Mouse (Mus musculus) embryonic facial prominence, embryonic 11.5 days (tissue): ENCODE results near the gene Snrpg. TPM values are rescaled to one million over a fixed set of nuclear protein-coding genes. Genes with fewer than 3 reads are reported as not detected.
"Not testable (repeated sequence)": the region's sequence is repeated elsewhere in the genome, so short reads cannot be mapped to it uniquely, and the experiment has no call there.

Experiments
- ATAC-seq: fragments of 200-750 bp; cut with Nextera tagmentation; replicated peaks from 2 replicates; pipeline ENCODE4 v1.8.0; 2017; ENCODE audit warnings: low read depth; ENCODE audit not compliant: insufficient number of reproducible peaks, low FRiP score, low TSS enrichment
- DNase-seq: peaks from one replicate; pipeline ENCODE4 v3.0.0-alpha.2; 2015; ENCODE audit warnings: low spot score
- H3K27ac ChIP-seq: fragments of 300-500 bp; sonication (generic); replicated peaks from 2 replicates; pipeline ENCODE4 v1.5.1; 2014; ENCODE audit warnings: mild to moderate bottlenecking, low read depth, low read length, control low read depth
- H3K27me3 ChIP-seq: fragments of 300-500 bp; sonication (generic); 2 replicates; pipeline ENCODE4 v1.6.1; 2014; ENCODE audit warnings: mild to moderate bottlenecking, low read length, moderate library complexity, mixed read lengths; ENCODE audit not compliant: control insufficient read depth, insufficient read depth
- H3K36me3 ChIP-seq: fragments of 300-500 bp; sonication (generic); replicated peaks from 2 replicates; pipeline ENCODE4 v1.6.1; 2014; ENCODE audit warnings: low read depth, mild to moderate bottlenecking, low read length, moderate library complexity, mixed read lengths; ENCODE audit not compliant: control insufficient read depth, insufficient read depth
- H3K4me1 ChIP-seq: fragments of 300-500 bp; sonication (generic); 2 replicates; pipeline ENCODE4 v1.6.1; 2014; ENCODE audit warnings: low read length, mixed read lengths; ENCODE audit not compliant: control insufficient read depth, insufficient read depth
- H3K4me2 ChIP-seq: fragments of 300-500 bp; sonication (generic); 2 replicates; pipeline ENCODE4 v1.6.1; 2014; ENCODE audit warnings: low read depth, mild to moderate bottlenecking, control low read depth, low read length, moderate library complexity
- H3K4me3 ChIP-seq: fragments of 300-500 bp; sonication (generic); 2 replicates; pipeline ENCODE4 v1.5.1; 2014; ENCODE audit warnings: low read depth, low read length, control low read depth
- H3K9ac ChIP-seq: fragments of 300-500 bp; sonication (generic); replicated peaks from 2 replicates; pipeline ENCODE4 v1.6.1; 2014; ENCODE audit warnings: mild to moderate bottlenecking, control low read depth, low read length
- H3K9me3 ChIP-seq: fragments of 300-500 bp; sonication (generic); replicated peaks from 2 replicates; pipeline ENCODE4 v1.6.1; 2016; ENCODE audit warnings: mild to moderate bottlenecking, low read length, inconsistent platforms, mixed read lengths; ENCODE audit not compliant: control insufficient read depth
- WGBS: fragments of 180-500 bp; shearing (Covaris S2); extraction: QIAGEN DNeasy Blood & Tissue Kit; methylation state at CpG from one replicate; pipeline ENCODE4 v1.1.7; 2014; 5-methylcytosine and 5-hydroxymethylcytosine counted together
- polyA plus RNA-seq: library from polyadenylated mRNA; unstranded; fragments of >200 nt; fragmentation: Nextera tagmentation; extraction: Ambion mirVana; gene quantifications from 2 replicates; pipeline ENCODE4 v1.2.1, GENCODE M21; 2014

The Snrpg gene
- polyA plus RNA-seq, 1 experiment from 2014 or later = 760 TPM

- Histone ChIP-seq H3K4me2 (no peak overlapping the region), H3K9ac (no peak overlapping the region), H3K27me3 (no peaks in the 10 kb centered on the region), H3K27ac (no peak overlapping the region), H3K4me3 (no peak overlapping the region), H3K36me3 (no peaks in the 10 kb centered on the region), H3K9me3 (no peaks in the 10 kb centered on the region), H3K4me1 (no peaks in the 10 kb centered on the region)
- DNase-seq = no peak
- ATAC-seq = no peak
- 67% methylated on average over 11 of the region's 11 CpGs for WGBS
Observed at GRCm38 (mm10) chr6:86335121-86335849, 35.8 kb upstream of the Snrpg start.

- H3K4me1 ChIP-seq = no peaks in the 10 kb centered on the region
- H3K4me2 ChIP-seq = no peak overlapping the region
- no peaks in the 10 kb centered on the region for H3K27me3 ChIP-seq
- H3K4me3 ChIP-seq = no peak overlapping the region
- no peak for DNase-seq
- 59% methylated on average over 5 of the region's 5 CpGs for WGBS
- H3K36me3 ChIP-seq = no peaks in the 10 kb centered on the region
- H3K27ac ChIP-seq = no peak overlapping the region
- H3K9ac ChIP-seq = no peak overlapping the region
- no peaks in the 10 kb centered on the region for H3K9me3 ChIP-seq
- ATAC-seq = no peak
Observed at GRCm38 (mm10) chr6:86335860-86336259, 35.2 kb upstream of the Snrpg start.

GRCm38 (mm10) chr6:86336340-86336739 is 34.8 kb upstream of the Snrpg start:
- not testable (repeated sequence) for H3K4me1 ChIP-seq, ATAC-seq, H3K27me3 ChIP-seq, H3K4me2 ChIP-seq, H3K9me3 ChIP-seq, H3K36me3 ChIP-seq, H3K27ac ChIP-seq, DNase-seq, H3K9ac ChIP-seq, H3K4me3 ChIP-seq
- 87% methylated on average over 4 of the region's 4 CpGs for WGBS

GRCm38 (mm10) chr6:86343656-86344055 is 27.4 kb upstream of the Snrpg start:
- Histone ChIP-seq H3K4me2 (no peak overlapping the region), H3K27me3 (no peaks in the 10 kb centered on the region), H3K4me3 (no peak overlapping the region), H3K9ac (no peak overlapping the region), H3K9me3 (no peaks in the 10 kb centered on the region), H3K36me3 (no peaks in the 10 kb centered on the region), H3K27ac (no peak overlapping the region), H3K4me1 (no peaks in the 10 kb centered on the region)
- ATAC-seq (no peak), DNase-seq (no peak)
- WGBS = 23% methylated on average over 7 of the region's 7 CpGs

DNA sequence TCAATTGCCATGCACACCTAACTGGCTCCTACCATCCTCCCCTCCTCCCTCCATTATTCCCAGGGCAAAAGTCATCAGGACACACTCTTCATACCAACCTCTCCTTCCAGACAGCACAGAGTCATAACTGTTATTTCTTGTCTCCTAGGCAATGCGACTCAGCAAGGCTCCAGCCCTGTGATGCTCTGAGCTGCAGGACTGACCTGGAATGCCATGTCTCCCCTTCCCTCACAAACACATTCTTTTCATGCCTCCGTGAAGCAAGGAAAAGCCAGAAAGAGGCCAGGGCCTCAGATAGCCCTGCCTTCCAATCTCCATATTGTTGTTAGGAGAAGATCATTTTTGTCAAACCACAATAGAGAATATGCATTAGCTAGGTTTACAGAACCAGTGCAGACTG is 25.0 kb upstream of the Snrpg start:
- no peaks in the 10 kb centered on the region for H3K9me3 ChIP-seq
- no peaks in the 10 kb centered on the region for H3K4me1 ChIP-seq
- H3K4me2 ChIP-seq = no peak overlapping the region
- no peaks in the 10 kb centered on the region for H3K36me3 ChIP-seq
- DNase-seq (no peak), ATAC-seq (no peak)
- 67% methylated on average over 2 of the region's 2 CpGs for WGBS
- H3K9ac ChIP-seq = no peak overlapping the region
- no peak overlapping the region for H3K27ac ChIP-seq
- no peaks in the 10 kb centered on the region for H3K27me3 ChIP-seq
- H3K4me3 ChIP-seq = no peak overlapping the region

DNA sequence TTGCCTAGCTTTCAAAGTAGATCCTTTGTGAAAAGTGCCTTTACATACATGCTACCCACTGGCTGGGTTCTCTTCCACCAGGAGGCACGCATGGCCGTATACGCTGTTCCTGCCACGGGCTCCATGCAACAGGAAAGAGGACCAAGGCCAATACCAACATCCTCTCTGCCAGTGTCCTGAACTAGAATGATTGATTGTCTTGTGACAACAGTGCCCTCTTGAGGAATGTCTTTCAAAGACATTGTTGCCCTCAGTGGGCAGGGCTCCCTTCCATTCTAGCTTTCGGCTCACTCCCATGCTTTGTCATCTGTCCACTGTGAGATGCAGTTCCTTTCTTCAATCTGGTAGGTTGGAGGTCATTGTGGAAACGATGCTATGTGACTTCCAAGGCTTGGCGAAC is 21.8 kb upstream of the Snrpg start:
- H3K36me3 ChIP-seq = no peaks in the 10 kb centered on the region
- no peak overlapping the region for H3K27ac ChIP-seq
- H3K4me2 ChIP-seq = no peak overlapping the region
- H3K9ac ChIP-seq = no peak overlapping the region
- no peak overlapping the region for H3K4me3 ChIP-seq
- no peaks in the 10 kb centered on the region for H3K27me3 ChIP-seq
- ATAC-seq (no peak), DNase-seq (no peak)
- H3K4me1 ChIP-seq = no peaks in the 10 kb centered on the region
- no peaks in the 10 kb centered on the region for H3K9me3 ChIP-seq
- 58% methylated on average over 7 of the region's 7 CpGs for WGBS

DNA sequence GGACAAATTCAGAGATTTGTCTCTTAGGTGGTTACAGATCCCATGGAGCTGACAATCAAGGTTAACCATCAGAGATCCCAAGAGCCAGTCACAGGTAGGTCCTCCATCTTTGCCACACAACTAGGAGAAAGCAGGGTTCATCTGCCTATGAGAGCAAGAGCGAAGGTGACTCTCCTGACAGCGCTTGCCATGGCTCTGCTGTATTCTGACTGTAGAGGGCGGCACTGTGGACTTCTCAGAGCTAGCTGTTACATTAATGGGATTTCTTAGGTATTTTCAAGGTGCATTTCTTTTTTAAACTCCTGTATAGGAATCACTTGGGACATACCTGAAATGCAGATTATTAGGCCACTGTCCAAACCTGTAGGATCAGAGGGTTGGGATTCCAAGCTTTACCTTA is 16.2 kb upstream of the Snrpg start:
- Histone ChIP-seq H3K27me3 (no peaks in the 10 kb centered on the region), H3K4me1 (no peaks in the 10 kb centered on the region), H3K36me3 (no peaks in the 10 kb centered on the region), H3K9me3 (no peaks in the 10 kb centered on the region), H3K27ac (no peak overlapping the region), H3K9ac (no peak overlapping the region), H3K4me2 (no peak overlapping the region), H3K4me3 (no peak overlapping the region)
- DNase-seq = no peak
- no peak for ATAC-seq
- 50% methylated on average over 3 of the region's 3 CpGs for WGBS

DNA sequence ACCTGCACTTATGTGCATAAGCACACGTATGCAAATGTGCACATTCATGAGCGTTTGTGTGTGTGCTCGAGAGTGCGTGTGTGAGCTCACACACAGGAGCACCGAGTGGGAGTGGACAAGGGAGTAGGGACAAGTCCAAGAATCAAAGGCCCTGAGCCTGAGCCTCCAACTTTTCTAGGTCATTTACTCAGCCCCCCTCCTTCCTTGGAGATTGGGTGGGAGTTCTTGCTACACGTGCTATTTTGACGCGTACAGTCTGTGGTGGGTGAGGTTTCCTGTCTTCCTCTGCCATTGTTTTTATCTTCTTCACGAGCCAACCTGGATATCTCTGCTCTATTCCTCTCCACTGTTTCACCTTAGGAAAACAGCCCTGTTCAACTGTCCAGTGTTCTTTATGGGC is 14.1 kb upstream of the Snrpg start:
- H3K27me3 ChIP-seq = no peaks in the 10 kb centered on the region
- H3K9ac ChIP-seq = no peak overlapping the region
- no peak overlapping the region for H3K27ac ChIP-seq
- H3K36me3 ChIP-seq = no peaks in the 10 kb centered on the region
- no peaks in the 10 kb centered on the region for H3K4me1 ChIP-seq
- no peaks in the 10 kb centered on the region for H3K9me3 ChIP-seq
- H3K4me3 ChIP-seq = no peak overlapping the region
- no peak for DNase-seq
- H3K4me2 ChIP-seq = no peak overlapping the region
- 82% methylated on average over 9 of the region's 9 CpGs for WGBS
- ATAC-seq = no peak
